Mouse (Mus musculus) erythroblast, embryonic 14.5 days (primary cell): ENCODE measurements around the gene Bik.

Source experiments
- GATA1 ChIP-seq: IDR thresholded peaks from 2 replicates; pipeline ENCODE4 v1.6.1; 2012; ENCODE audit warnings: low read length, inconsistent platforms, mixed read lengths
- TAL1 ChIP-seq: IDR thresholded peaks from 3 replicates; pipeline ENCODE4 v1.6.1; 2012; ENCODE audit warnings: low read length, inconsistent platforms, mixed read lengths

DNA sequence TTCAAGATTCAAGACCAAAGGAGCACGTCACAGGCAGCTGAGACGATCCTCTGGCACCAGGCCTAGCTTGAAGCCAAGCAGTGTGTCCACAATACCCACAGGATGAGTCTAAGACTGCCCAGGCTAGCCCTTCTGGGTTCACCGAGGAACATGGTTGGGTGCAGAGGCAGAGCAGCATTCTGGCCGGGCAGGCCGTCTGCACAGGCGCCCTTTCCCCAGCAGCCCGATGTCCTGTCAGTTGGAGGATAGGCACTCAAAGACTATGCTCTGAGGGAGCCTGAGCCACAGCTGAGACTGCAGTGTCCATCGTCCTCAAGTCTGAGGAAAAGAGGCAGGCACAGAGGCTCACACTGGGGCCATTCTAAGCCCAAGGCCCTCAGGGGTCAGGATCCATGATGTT is 20.5 kb downstream of the Bik start:
- no peak for TF ChIP-seq GATA1
- no peak for TF ChIP-seq TAL1
